Mouse (Mus musculus): ENCODE data around the gene Rgs6.

The Rgs6 gene

GRCm38 (mm10) chr12:82854902-82855301, 266.8 kb downstream of the Rgs6 start:
- DNase-seq (ENCODE audit: low read depth, low spot score), result no peak

- DNase-seq (ENCODE audit: low read depth, low spot score), result no peak
These were observed 267.4 kb downstream of the Rgs6 start for GRCm38 (mm10) chr12:82855333-82856107.

- no peak for DNase-seq (ENCODE audit: low read depth, low spot score)
These were observed 277.6 kb downstream of the Rgs6 start for GRCm38 (mm10) chr12:82865686-82866085.

GRCm38 (mm10) chr12:82880711-82881110, 292.6 kb downstream of the Rgs6 start:
- DNase-seq (ENCODE audit: low read depth, low spot score), result no peak

- no peak for DNase-seq (ENCODE audit: low read depth, low spot score)
These were observed 295.0 kb downstream of the Rgs6 start for GRCm38 (mm10) chr12:82883079-82883478.

GRCm38 (mm10) chr12:82894971-82895838, 307.1 kb downstream of the Rgs6 start:
- no peak for DNase-seq (ENCODE audit: low read depth, low spot score)

- DNase-seq (ENCODE audit: low read depth, low spot score), result no peak
These were observed 317.7 kb downstream of the Rgs6 start for GRCm38 (mm10) chr12:82905773-82906172.

GRCm38 (mm10) chr12:82910846-82911245, 322.8 kb downstream of the Rgs6 start:
- no peak for DNase-seq (ENCODE audit: low read depth, low spot score)

- DNase-seq (ENCODE audit: low read depth, low spot score), result no peak
These were observed 326.0 kb downstream of the Rgs6 start for GRCm38 (mm10) chr12:82914127-82914526.

GRCm38 (mm10) chr12:82920146-82920545, 332.1 kb downstream of the Rgs6 start:
- no peak for DNase-seq (ENCODE audit: low read depth, low spot score)

GRCm38 (mm10) chr12:82921287-82922015, 333.4 kb downstream of the Rgs6 start:
- no peak for DNase-seq (ENCODE audit: low read depth, low spot score)

GRCm38 (mm10) chr12:82922856-82923506, 334.9 kb downstream of the Rgs6 start:
- DNase-seq (ENCODE audit: low read depth, low spot score), result no peak

GRCm38 (mm10) chr12:82932706-82933461, 344.8 kb downstream of the Rgs6 start:
- DNase-seq (ENCODE audit: low read depth, low spot score), result no peak

GRCm38 (mm10) chr12:82935121-82935762, 347.1 kb downstream of the Rgs6 start:
- no peak for DNase-seq (ENCODE audit: low read depth, low spot score)

GRCm38 (mm10) chr12:82935767-82936166, 347.7 kb downstream of the Rgs6 start:
- DNase-seq (ENCODE audit: low read depth, low spot score), result peak; percentile 19

- DNase-seq (ENCODE audit: low read depth, low spot score), result no peak
These were observed 352.4 kb downstream of the Rgs6 start for GRCm38 (mm10) chr12:82940461-82940860.

GRCm38 (mm10) chr12:82946507-82946906, 358.4 kb downstream of the Rgs6 start:
- peak; percentile 74 for DNase-seq (ENCODE audit: low read depth, low spot score)

GRCm38 (mm10) chr12:82961111-82961510, 373.0 kb downstream of the Rgs6 start:
- DNase-seq (ENCODE audit: low read depth, low spot score), result no peak

- DNase-seq (ENCODE audit: low read depth, low spot score), result no peak
These were observed 373.8 kb downstream of the Rgs6 start for GRCm38 (mm10) chr12:82961852-82962251.

GRCm38 (mm10) chr12:82970521-82971105, 382.5 kb downstream of the Rgs6 start:
- DNase-seq (ENCODE audit: low read depth, low spot score), result no peak
